Mouse (Mus musculus) liver, embryonic 11.5 days (tissue): ENCODE results near the gene Furin. TPM values are rescaled to one million over a fixed set of nuclear protein-coding genes. Genes with fewer than 3 reads are reported as not detected.

Source experiments
- ATAC-seq: fragments of 200-750 bp; cut with Nextera tagmentation; replicated peaks from 2 replicates; pipeline ENCODE4 v1.8.0; 2017; ENCODE audit warnings: moderate number of reproducible peaks, mild to moderate bottlenecking, moderate TSS enrichment, moderate library complexity; ENCODE audit not compliant: low FRiP score
- DNase-seq: peaks from one replicate; pipeline ENCODE4 v3.0.0-alpha.2; 2017; ENCODE audit warnings: low spot score
- H3K27ac ChIP-seq: fragments of 300-500 bp; sonication (generic); 2 replicates; pipeline ENCODE4 v1.5.1; 2014; ENCODE audit warnings: mild to moderate bottlenecking, low read depth, low read length, control low read depth
- H3K27me3 ChIP-seq: fragments of 300-500 bp; sonication (generic); replicated peaks from 2 replicates; pipeline ENCODE4 v1.6.1; 2014; ENCODE audit warnings: low read length, mixed read lengths; ENCODE audit not compliant: control insufficient read depth, insufficient read depth
- H3K36me3 ChIP-seq: fragments of 300-500 bp; sonication (generic); 2 replicates; pipeline ENCODE4 v1.6.1; 2014; ENCODE audit warnings: mild to moderate bottlenecking, low read length, moderate library complexity, mixed read lengths; ENCODE audit not compliant: control insufficient read depth, insufficient read depth
- H3K4me1 ChIP-seq: fragments of 300-500 bp; sonication (generic); replicated peaks from 2 replicates; pipeline ENCODE4 v1.6.1; 2014; ENCODE audit warnings: low read length, mixed read lengths; ENCODE audit not compliant: control insufficient read depth, insufficient read depth
- H3K4me2 ChIP-seq: fragments of 300-500 bp; sonication (generic); 2 replicates; pipeline ENCODE4 v1.6.1; 2014; ENCODE audit warnings: mild to moderate bottlenecking, control low read depth, moderate library complexity
- H3K4me3 ChIP-seq: fragments of 300-500 bp; sonication (generic); 2 replicates; pipeline ENCODE4 v1.5.1; 2014; ENCODE audit warnings: low read depth, low read length, control low read depth
- H3K9ac ChIP-seq: fragments of 300-500 bp; sonication (generic); 2 replicates; pipeline ENCODE4 v1.6.1; 2014; ENCODE audit warnings: low read depth, low read length, control low read depth
- H3K9me3 ChIP-seq: fragments of 300-500 bp; sonication (generic); 2 replicates; pipeline ENCODE4 v1.6.1; 2016; ENCODE audit warnings: low read length, inconsistent platforms, mixed read lengths; ENCODE audit not compliant: control insufficient read depth
- WGBS: fragments of 180-500 bp; shearing (Covaris S2); extraction: QIAGEN DNeasy Blood & Tissue Kit; methylation state at CpG from one replicate; pipeline ENCODE4 v1.1.7; 2014; 5-methylcytosine and 5-hydroxymethylcytosine counted together
- polyA plus RNA-seq: library from polyadenylated mRNA; unstranded; fragments of >200 nt; fragmentation: Nextera tagmentation; extraction: Ambion mirVana; gene quantifications from 2 replicates; pipeline ENCODE4 v1.2.1, GENCODE M21; 2014

Gene Furin
- polyA plus RNA-seq, 1 experiment from 2014 or later = 10.4 TPM

DNA sequence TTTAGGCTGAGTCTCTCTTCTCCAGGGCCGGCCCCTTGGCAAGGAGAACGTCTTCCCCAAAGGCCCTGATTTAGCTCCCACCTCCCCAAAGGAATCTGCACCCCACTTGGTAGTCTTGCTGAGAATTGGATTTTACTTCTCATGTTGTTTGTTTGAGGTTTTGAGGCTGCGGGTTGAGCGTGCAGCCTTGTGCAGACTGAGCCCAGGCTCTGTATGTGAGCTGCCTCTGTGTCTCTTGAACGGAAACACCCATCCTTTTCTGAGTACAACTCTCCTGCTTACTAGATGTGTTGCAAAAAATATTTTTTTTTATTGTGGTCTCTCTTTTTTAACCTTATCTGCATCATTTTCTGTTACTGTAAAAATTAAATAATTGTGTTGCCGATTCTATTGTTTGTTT, 16.3 kb upstream of the Furin start:
- Histone ChIP-seq H3K9me3 (no peaks in the 10 kb centered on the region), H3K9ac (no peak overlapping the region), H3K4me1 (peaks cover 16% of the 10 kb centered on the region), H3K36me3 (no peaks in the 10 kb centered on the region), H3K27me3 (no peaks in the 10 kb centered on the region), H3K4me3 (no peak overlapping the region), H3K4me2 (no peak overlapping the region), H3K27ac (no peak overlapping the region)
- DNase-seq (no peak), ATAC-seq (no peak)
- 91% methylated on average over 6 of the region's 6 CpGs for WGBS

DNA sequence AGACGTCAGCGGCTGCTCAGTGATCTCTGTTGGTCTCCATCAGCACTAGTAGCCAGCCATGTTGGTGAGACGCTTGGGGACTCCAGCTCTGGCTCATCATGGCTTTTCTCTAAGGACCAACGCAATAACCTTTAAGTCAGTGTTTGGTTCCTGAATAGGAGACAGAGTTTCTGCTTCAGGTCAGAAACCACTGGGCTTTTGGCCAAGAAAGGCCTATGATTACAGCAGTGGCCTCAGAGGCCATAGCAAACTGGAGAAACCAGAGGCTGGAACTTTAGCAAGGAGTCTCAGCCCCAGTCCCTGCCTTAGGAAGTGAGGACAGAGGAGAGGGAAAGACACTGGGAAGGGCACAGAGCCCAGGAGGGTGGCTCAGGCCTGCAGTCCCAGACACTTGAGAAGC, 15.3 kb upstream of the Furin start:
- no peak overlapping the region for H3K9ac ChIP-seq
- ATAC-seq = no peak
- H3K27me3 ChIP-seq = no peaks in the 10 kb centered on the region
- H3K4me1 ChIP-seq = peaks cover 16% of the 10 kb centered on the region
- H3K4me3 ChIP-seq = no peak overlapping the region
- no peak for DNase-seq
- H3K4me2 ChIP-seq = no peak overlapping the region
- H3K36me3 ChIP-seq = no peaks in the 10 kb centered on the region
- no peaks in the 10 kb centered on the region for H3K9me3 ChIP-seq
- WGBS = 83% methylated on average over 4 of the region's 4 CpGs
- no peak overlapping the region for H3K27ac ChIP-seq

- H3K4me2 ChIP-seq = no peak overlapping the region
- 62% methylated on average over 3 of the region's 3 CpGs for WGBS
- no peak overlapping the region for H3K9ac ChIP-seq
- no peaks in the 10 kb centered on the region for H3K27me3 ChIP-seq
- DNase-seq (no peak), ATAC-seq (no peak)
- no peak overlapping the region for H3K27ac ChIP-seq
- H3K9me3 ChIP-seq = no peaks in the 10 kb centered on the region
- peaks cover 16% of the 10 kb centered on the region for H3K4me1 ChIP-seq
- H3K4me3 ChIP-seq = no peak overlapping the region
- H3K36me3 ChIP-seq = no peaks in the 10 kb centered on the region
Measured at GRCm38 (mm10) chr7:80419278-80419677, 14.0 kb upstream of the Furin start.

DNA sequence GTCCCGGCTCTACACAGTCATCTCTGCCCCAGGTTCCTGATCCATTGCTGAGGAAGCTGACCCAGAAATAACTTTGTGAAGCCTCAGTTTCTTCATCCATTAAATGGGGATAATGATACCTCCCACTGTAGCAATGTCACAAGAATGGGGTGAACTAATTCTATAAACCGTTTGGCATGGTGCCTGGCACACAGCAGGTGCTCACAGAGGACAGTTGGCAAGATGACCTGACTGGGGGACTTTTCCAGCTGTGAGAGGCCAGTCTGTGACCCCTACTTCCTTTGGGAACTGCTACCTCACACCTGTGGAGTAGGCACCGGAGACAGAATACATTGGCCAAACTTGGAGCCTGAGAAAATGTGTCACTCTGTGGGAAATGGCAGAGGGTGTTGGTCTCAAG, 12.8 kb upstream of the Furin start:
- ATAC-seq (no peak), DNase-seq (no peak)
- H3K4me3 ChIP-seq = no peak overlapping the region
- no peaks in the 10 kb centered on the region for H3K36me3 ChIP-seq
- H3K27me3 ChIP-seq = no peaks in the 10 kb centered on the region
- peaks cover 13% of the 10 kb centered on the region for H3K4me1 ChIP-seq
- H3K9ac ChIP-seq = no peak overlapping the region
- WGBS = 83% methylated on average over 3 of the region's 3 CpGs
- H3K4me2 ChIP-seq = no peak overlapping the region
- no peak overlapping the region for H3K27ac ChIP-seq
- H3K9me3 ChIP-seq = no peaks in the 10 kb centered on the region

- no peak overlapping the region for H3K9ac ChIP-seq
- no peaks in the 10 kb centered on the region for H3K27me3 ChIP-seq
- no peak overlapping the region for H3K27ac ChIP-seq
- H3K4me3 ChIP-seq = no peak overlapping the region
- H3K36me3 ChIP-seq = no peaks in the 10 kb centered on the region
- no peak for DNase-seq
- H3K9me3 ChIP-seq = no peaks in the 10 kb centered on the region
- H3K4me1 ChIP-seq = peaks cover 12% of the 10 kb centered on the region
- no peak for ATAC-seq
- H3K4me2 ChIP-seq = no peak overlapping the region
Measured at GRCm38 (mm10) chr7:80417601-80418000, 12.4 kb upstream of the Furin start.

DNA sequence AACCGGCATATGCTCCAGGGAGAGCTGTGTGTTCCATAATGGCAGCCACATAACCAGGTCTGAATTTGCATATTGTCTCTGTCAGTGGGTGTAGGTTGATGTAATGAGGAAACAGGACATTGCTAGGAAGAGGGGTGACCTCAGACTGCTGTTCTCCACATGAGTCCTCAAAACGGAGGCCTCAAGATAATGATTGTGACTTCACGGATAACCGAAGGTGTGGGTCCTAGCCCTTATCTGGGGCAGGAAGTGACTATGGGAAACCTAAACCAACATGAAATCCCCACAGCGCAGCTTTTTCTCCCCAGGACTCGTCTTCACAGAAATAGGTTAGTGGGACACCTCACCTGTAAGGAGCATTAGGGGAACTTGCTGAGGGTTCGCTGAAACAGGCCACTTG, 11.7 kb upstream of the Furin start:
- no peaks in the 10 kb centered on the region for H3K36me3 ChIP-seq
- H3K27ac ChIP-seq = no peak overlapping the region
- H3K4me1 ChIP-seq = peaks cover 9% of the 10 kb centered on the region
- 47% methylated on average over 7 of the region's 7 CpGs for WGBS
- no peaks in the 10 kb centered on the region for H3K27me3 ChIP-seq
- H3K9me3 ChIP-seq = no peaks in the 10 kb centered on the region
- H3K4me2 ChIP-seq = no peak overlapping the region
- ATAC-seq (no peak), DNase-seq (no peak)
- no peak overlapping the region for H3K4me3 ChIP-seq
- H3K9ac ChIP-seq = no peak overlapping the region

- Histone ChIP-seq H3K4me3 (no peak overlapping the region), H3K4me2 (no peak overlapping the region), H3K27ac (no peak overlapping the region), H3K9ac (no peak overlapping the region), H3K27me3 (no peaks in the 10 kb centered on the region), H3K9me3 (no peaks in the 10 kb centered on the region), H3K4me1 (peaks cover 9% of the 10 kb centered on the region), H3K36me3 (no peaks in the 10 kb centered on the region)
- DNase-seq (no peak), ATAC-seq (no peak)
- 75% methylated on average over 7 of the region's 7 CpGs for WGBS
Measured at GRCm38 (mm10) chr7:80414303-80414855, 9.1 kb upstream of the Furin start.

- Histone ChIP-seq H3K4me3 (no peak overlapping the region), H3K4me1 (peaks cover 9% of the 10 kb centered on the region), H3K27ac (no peak overlapping the region), H3K4me2 (no peak overlapping the region), H3K27me3 (no peaks in the 10 kb centered on the region), H3K9ac (no peak overlapping the region), H3K9me3 (no peaks in the 10 kb centered on the region), H3K36me3 (no peaks in the 10 kb centered on the region)
- DNase-seq (no peak), ATAC-seq (no peak)
- WGBS = 82% methylated on average over 9 of the region's 9 CpGs
Measured at GRCm38 (mm10) chr7:80413512-80414302, 8.5 kb upstream of the Furin start.

GRCm38 (mm10) chr7:80412781-80413180, 7.5 kb upstream of the Furin start:
- Histone ChIP-seq H3K9ac (no peak overlapping the region), H3K4me1 (peaks cover 6% of the 10 kb centered on the region), H3K27ac (no peak overlapping the region), H3K4me2 (no peak overlapping the region), H3K9me3 (no peaks in the 10 kb centered on the region), H3K27me3 (peaks cover 2% of the 10 kb centered on the region; the same call in 1 of the 2 replicates), H3K36me3 (no peaks in the 10 kb centered on the region), H3K4me3 (no peak overlapping the region)
- ATAC-seq (no peak), DNase-seq (no peak)
- WGBS = 76% methylated on average over 5 of the region's 5 CpGs
